Mouse (Mus musculus) right cerebral cortex, postnatal 14 days (tissue): Measurements from ENCODE around the gene Pin1.

ENCODE experiments used
- DNase-seq: peaks from one replicate; pipeline ENCODE4 v3.0.0; 2022

The Pin1 gene

GRCm38 (mm10) chr9:20705981-20706380, 54.1 kb downstream of the Pin1 start:
- DNase-seq = no peak

- no peak for DNase-seq
Measured at GRCm38 (mm10) chr9:20710471-20710870, 58.6 kb downstream of the Pin1 start.

GRCm38 (mm10) chr9:20712934-20713477, 61.1 kb downstream of the Pin1 start:
- DNase-seq = no peak

GRCm38 (mm10) chr9:20713478-20713987, 61.6 kb downstream of the Pin1 start:
- no peak for DNase-seq

- DNase-seq = no peak
Measured at GRCm38 (mm10) chr9:20715332-20715731, 63.4 kb downstream of the Pin1 start.
